Mouse (Mus musculus): Measurements from ENCODE around the gene Ocel1.
"Not testable (repeated sequence)": the region's sequence is repeated elsewhere in the genome, so short reads cannot be mapped to it uniquely, and the experiment has no call there.

The Ocel1 gene

GRCm38 (mm10) chr8:71371236-71371848 lies at the start of gene Ocel1:
Ocel1 (plus strand) TSS chr8:71371298.
- DNase-seq (ENCODE audit: low read depth) = peak; percentile 99

- no peak for DNase-seq (ENCODE audit: low read depth)
These were observed 48.2 kb upstream of the Ocel1 start for GRCm38 (mm10) chr8:71322939-71323338.

DNA sequence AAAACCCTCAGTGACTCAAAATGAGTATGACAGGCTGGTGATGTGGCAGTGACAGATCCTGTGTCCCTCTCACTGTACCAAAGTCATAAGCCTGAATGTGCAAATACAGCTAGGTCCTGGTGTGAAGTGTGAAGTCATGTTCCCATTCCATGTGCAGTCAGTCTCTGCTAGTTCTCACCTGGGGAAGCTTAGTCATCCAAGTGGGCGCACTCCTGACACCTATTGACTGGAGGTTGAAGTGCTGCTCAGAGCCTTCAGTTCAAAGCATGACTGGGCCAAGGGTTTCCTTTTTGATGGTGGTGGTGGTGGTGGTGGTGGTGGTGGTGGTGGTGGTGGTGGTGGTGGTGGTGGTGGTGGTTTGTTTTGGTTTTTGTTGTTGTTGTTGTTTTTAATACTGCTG lies 46.2 kb upstream of the Ocel1 start:
- DNase-seq (ENCODE audit: low read depth) = peak; percentile 65

DNA sequence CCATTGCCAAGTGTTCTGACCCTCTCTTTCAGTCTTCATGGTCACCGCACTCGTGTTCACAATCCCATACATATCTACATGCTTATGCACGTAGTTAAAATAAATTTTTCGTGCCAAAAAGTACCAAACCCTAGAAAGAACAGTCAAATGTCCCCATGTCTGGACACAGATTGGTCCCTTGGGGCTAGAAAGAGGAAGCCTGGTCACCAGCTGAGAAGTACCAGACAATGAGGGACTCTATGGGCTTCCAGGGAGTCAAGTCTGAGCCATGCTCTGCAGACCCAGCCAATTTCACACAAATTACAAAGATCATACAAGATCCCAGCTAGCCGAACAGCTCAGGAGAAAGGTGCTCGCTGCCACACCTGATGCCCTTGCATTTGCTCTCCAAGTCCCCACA lies 33.3 kb upstream of the Ocel1 start:
- DNase-seq (ENCODE audit: low read depth) = not testable (repeated sequence)

DNA sequence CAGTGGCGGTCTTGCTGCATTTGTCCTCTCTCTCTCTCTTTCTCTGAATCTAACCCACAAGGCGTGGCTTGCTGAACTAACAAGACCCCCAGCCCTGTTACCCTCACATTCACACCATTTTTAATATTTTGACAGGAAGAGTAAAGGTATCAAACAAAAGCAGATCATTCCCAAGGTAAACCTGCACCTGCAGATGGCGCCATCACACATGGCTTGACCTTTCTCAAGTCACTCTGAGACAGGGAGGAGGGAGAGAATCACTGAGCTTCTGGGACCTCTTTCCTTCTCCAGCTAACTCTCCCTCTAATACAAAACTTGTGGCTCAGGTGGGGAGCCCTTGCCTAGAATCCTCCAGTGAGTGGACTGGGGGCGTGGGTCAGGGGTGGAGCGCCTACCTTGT lies 30.5 kb upstream of the Ocel1 start:
- peak; percentile 60 for DNase-seq (ENCODE audit: low read depth)

- DNase-seq (ENCODE audit: low read depth) = no peak
These were observed 24.5 kb upstream of the Ocel1 start for GRCm38 (mm10) chr8:71346581-71346980.

- DNase-seq (ENCODE audit: low read depth) = no peak
These were observed 20.0 kb upstream of the Ocel1 start for GRCm38 (mm10) chr8:71351117-71351516.

- DNase-seq (ENCODE audit: low read depth) = no peak
These were observed 19.6 kb upstream of the Ocel1 start for GRCm38 (mm10) chr8:71351520-71351919.

GRCm38 (mm10) chr8:71358026-71358425 lies 13.1 kb upstream of the Ocel1 start:
- DNase-seq (ENCODE audit: low read depth) = no peak

DNA sequence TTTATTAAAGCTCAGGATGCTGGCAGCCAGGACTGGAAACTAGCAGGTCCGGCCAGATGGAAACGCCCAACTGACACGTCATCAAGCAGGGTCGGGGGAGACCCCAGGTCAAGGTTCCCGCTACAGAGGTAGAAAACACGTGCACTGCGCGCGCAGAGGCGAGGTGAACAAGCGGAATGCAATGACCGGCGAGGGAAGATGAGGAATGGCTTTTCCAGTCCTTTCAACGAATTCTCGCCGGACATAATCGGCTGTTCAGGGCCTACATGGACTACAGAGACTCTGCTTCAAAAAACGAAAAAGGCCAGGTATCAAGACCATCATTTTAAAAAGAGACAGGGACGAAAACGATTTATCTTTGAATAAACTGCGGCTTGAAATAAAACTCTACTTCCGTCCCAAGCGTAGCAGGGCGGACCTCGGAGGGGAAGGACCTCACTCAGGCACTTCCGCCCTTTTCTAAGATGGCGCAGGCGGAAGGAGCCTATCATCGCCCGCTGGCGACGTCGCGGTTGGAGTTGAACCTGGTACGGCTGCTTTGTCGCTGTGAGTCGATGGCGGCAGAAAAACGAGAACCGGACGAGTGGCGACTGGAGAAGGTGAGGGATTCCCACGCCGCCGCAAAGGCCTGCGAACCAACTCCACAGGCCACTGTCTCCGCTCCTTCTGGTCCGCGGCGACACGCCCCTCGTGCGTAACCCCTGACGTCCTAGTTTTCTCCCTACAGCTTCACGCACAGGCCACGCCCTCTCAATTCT lies 4.1 kb upstream of the Ocel1 start, which contains the start of gene Use1:
Use1 (plus strand) TSS at position 78 of the 758 bp plus-strand sequence.
- DNase-seq (ENCODE audit: low read depth) = peak; percentile 99

DNA sequence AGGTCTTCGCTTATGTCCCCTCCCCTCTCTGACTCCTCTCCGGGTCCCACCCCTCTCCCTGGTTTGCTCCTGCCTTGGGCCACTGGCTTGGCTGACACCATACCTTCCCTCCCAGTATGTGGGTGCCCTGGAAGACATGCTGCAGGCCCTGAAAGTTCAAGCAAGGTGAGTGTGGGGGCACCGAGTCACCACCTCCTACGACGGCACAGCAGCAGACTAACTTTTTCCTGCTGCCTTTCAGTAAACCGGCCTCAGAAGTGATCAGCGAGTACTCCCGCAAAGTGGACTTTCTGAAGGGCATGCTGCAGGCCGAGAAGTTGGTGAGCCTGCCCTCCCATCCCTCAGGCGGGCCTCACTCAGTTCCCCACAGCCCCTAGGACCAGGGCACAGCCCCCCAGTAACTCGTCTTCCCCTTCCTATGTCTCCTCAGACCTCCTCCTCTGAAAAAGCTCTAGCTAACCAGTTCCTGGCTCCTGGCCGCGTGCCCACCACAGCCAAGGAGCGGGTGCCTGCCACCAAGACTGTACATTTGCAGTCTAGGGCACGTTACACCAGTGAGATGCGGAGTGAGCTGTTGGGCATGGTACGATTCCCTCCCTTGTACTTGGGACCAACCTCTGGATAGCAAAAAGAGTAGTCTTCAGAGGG lies 3.4 kb upstream of the Ocel1 start:
- no peak for DNase-seq (ENCODE audit: low read depth)

DNA sequence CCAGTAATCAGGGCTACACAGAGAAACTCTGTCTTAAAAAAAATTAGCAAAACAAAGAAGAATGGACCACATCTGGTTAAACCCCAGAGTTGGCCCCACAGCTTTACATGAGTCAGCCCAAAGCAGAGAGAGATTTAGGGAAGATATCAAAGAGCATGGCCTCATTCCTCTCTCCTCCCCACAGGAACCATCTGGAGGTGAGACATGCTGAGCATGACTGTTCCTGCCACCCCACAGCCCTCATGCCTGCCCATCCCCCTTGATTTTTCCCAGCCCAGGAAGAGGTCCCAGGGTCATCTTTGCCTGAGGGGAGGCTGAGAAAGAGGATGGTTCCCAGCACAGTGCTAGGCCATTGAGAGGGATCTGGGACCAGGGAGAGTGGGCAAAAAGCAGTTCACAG lies 2.7 kb upstream of the Ocel1 start:
- no peak for DNase-seq (ENCODE audit: low read depth)

- no peak for DNase-seq (ENCODE audit: low read depth)
These were observed 1.9 kb upstream of the Ocel1 start for GRCm38 (mm10) chr8:71369040-71369718.

DNA sequence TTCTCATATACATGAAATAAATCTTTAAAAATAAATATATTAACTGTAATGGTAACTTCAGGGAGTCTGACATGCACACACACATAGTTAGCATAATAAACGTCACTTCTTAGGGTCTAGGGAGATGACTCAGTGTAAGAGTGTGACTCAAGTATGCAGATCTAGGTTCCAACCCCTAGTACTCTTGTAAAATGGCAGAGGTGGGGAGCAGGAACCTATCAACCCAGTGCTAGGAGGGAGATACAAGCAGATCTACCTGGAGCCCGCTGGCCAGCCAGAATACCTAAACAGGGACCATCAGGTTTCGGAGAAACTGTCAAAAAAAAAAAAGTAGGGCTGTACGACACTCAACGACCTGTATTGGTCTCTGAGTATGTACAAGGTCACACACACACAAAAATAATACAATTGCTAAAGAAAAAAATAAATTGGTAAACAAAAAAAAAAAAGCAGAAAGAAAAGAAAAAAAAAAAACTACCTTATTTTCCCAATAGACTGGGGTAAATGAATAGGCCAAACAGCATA lies 325 bp upstream of the Ocel1 start:
- no peak for DNase-seq (ENCODE audit: low read depth)

DNA sequence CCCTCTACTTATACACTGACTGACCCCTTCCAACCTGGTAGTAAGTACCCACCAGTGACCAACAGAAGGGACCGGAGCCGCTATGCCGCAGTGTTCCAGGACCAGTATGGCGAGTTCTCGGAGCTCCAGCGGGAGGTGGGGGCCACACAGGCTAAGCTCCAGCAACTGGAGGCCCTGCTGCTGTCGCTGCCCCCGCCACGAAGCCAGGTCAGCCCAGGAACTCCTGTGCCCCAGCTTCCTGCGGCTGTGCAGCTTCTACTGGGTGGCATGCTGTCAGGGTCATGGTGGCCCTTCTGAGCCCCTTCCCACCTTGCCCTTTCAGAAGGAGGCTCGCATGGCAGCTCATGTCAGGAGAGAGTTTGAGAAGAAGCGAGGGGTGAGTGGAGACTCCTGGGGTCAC lies 1.3 kb downstream of the Ocel1 start:
- no peak for DNase-seq (ENCODE audit: low read depth)

GRCm38 (mm10) chr8:71373000-71373399 lies 1.9 kb downstream of the Ocel1 start:
- DNase-seq (ENCODE audit: low read depth) = no peak

GRCm38 (mm10) chr8:71374616-71375206 lies 3.6 kb downstream of the Ocel1 start:
- no peak for DNase-seq (ENCODE audit: low read depth)

- DNase-seq (ENCODE audit: low read depth) = peak; percentile 76
These were observed 4.7 kb downstream of the Ocel1 start for GRCm38 (mm10) chr8:71375581-71376422.

GRCm38 (mm10) chr8:71376423-71377030 lies 5.4 kb downstream of the Ocel1 start:
- no peak for DNase-seq (ENCODE audit: low read depth)

- no peak for DNase-seq (ENCODE audit: low read depth)
These were observed 7.9 kb downstream of the Ocel1 start for GRCm38 (mm10) chr8:71379008-71379407.
